In genomic region chr16:88563045-88563913, GRCm38 (mm10) we compare ENCODE assay signal across 12 mouse cellular contexts. TPM values are rescaled to one million over a fixed set of nuclear protein-coding genes. Genes with fewer than 3 reads are reported as not detected.
DNase-seq lines count a peak whose midpoint lies in the region; ATAC-seq and TF ChIP-seq lines count a peak whose summit lies in the region.
"Had no signal": no experiment of that assay in that cellular context is flagged by ENCODE, and none has a peak within 500 bp of the region (broad histone marks: within the 10 kb centered on the region; RNA-seq: fewer than 3 reads in every experiment).

TSS of gene Cldn8 (minus strand) at chr16:88563183.

- H3K4me2 ChIP-seq in midbrain, embryonic 14.5 days (ENCODE audit: low read length): no peak within 1 kb of the TSS
- peak within 1 kb of the TSS; percentile 27; the same call in 1 of the 2 replicates for H3K4me2 ChIP-seq in stomach, postnatal 0 days (replicated peaks; ENCODE audit: low read depth)
- H3K4me2 ChIP-seq in liver, embryonic 12.5 days: no peak within 1 kb of the TSS
- H3K4me2 ChIP-seq: heart, embryonic 12.5 days; limb, embryonic 12.5 days had no signal

- no peak for TF ChIP-seq EP300 in stomach, postnatal 0 days (optimal IDR thresholded peaks at IDR 0.05)

- no peaks in the 10 kb centered on the region for H3K9me3 ChIP-seq in midbrain, embryonic 14.5 days (ENCODE audit: control insufficient read depth, low read length)
- H3K9me3 ChIP-seq in midbrain, embryonic 10.5 days (replicated peaks): no peaks in the 10 kb centered on the region
- no peaks in the 10 kb centered on the region for H3K9me3 ChIP-seq in stomach, postnatal 0 days (ENCODE audit: control insufficient read depth, low read length)
- H3K9me3 ChIP-seq in liver, embryonic 12.5 days (replicated peaks): 0 out of 2 replicates have a peak, but pooled peaks cover 4% of the 10 kb centered on the region
- H3K9me3 ChIP-seq: heart, embryonic 12.5 days; limb, embryonic 12.5 days had no signal

- H3K27me3 ChIP-seq in midbrain, embryonic 14.5 days (ENCODE audit: control insufficient read depth, insufficient read depth, low read length): no peaks in the 10 kb centered on the region
- H3K27me3 ChIP-seq in midbrain, embryonic 10.5 days (ENCODE audit: low read depth, poor library complexity, severe bottlenecking): no peaks in the 10 kb centered on the region
- no peaks in the 10 kb centered on the region for H3K27me3 ChIP-seq in kidney, adult 2 months (replicated peaks; ENCODE audit: control insufficient read depth, insufficient read depth, low read length)
- H3K27me3 ChIP-seq in stomach, postnatal 0 days (ENCODE audit: control insufficient read depth, insufficient read depth, low read length): no peaks in the 10 kb centered on the region
- no peaks in the 10 kb centered on the region for H3K27me3 ChIP-seq in liver, embryonic 12.5 days (replicated peaks)
- H3K27me3 ChIP-seq: heart, embryonic 12.5 days; limb, embryonic 12.5 days had no signal

- no peak within 1 kb of the TSS for H3K4me3 ChIP-seq in midbrain, embryonic 14.5 days (replicated peaks; ENCODE audit: low read depth, low read length)
- no peak within 1 kb of the TSS for H3K4me3 ChIP-seq in midbrain, embryonic 10.5 days
- peak within 1 kb of the TSS; percentile 55 for H3K4me3 ChIP-seq in kidney, adult 2 months (ENCODE audit: insufficient read depth, low read depth, low read length)
- H3K4me3 ChIP-seq in lung, adult 2 months (replicated peaks; ENCODE audit: extremely low read depth, low read depth, low read length): peak within 1 kb of the TSS; percentile 3
- H3K4me3 ChIP-seq in stomach, postnatal 0 days (ENCODE audit: low read depth, low read length): no peak within 1 kb of the TSS
- no peak within 1 kb of the TSS for H3K4me3 ChIP-seq in liver, embryonic 12.5 days
- H3K4me3 ChIP-seq: heart, embryonic 12.5 days; limb, embryonic 12.5 days had no signal

- H3K27ac ChIP-seq in midbrain, embryonic 14.5 days (replicated peaks; ENCODE audit: low read depth, low read length): peak within 1 kb of the TSS; percentile 37; the same call in 1 of the 2 replicates
- H3K27ac ChIP-seq in midbrain, embryonic 10.5 days (replicated peaks): no peak within 1 kb of the TSS
- H3K27ac ChIP-seq in kidney, adult 2 months (ENCODE audit: insufficient read depth, low read depth, low read length): peak within 1 kb of the TSS; percentile 91
- peak within 1 kb of the TSS; percentile 19; the same call in 1 of the 2 replicates for H3K27ac ChIP-seq in stomach, postnatal 0 days (replicated peaks)
- no peak within 1 kb of the TSS for H3K27ac ChIP-seq in liver, embryonic 12.5 days
- H3K27ac ChIP-seq: limb, embryonic 12.5 days had no signal

- H3K36me3 ChIP-seq in midbrain, embryonic 14.5 days (ENCODE audit: control insufficient read depth, insufficient read depth, low read length): no peaks in the 10 kb centered on the region
- no peaks in the 10 kb centered on the region for H3K36me3 ChIP-seq in midbrain, embryonic 10.5 days
- H3K36me3 ChIP-seq in kidney, adult 2 months (ENCODE audit: control insufficient read depth, insufficient read depth, low read length): no peaks in the 10 kb centered on the region
- H3K36me3 ChIP-seq in stomach, postnatal 0 days (ENCODE audit: control insufficient read depth, insufficient read depth, low read length): no peaks in the 10 kb centered on the region
- H3K36me3 ChIP-seq in liver, embryonic 12.5 days: no peaks in the 10 kb centered on the region
- H3K36me3 ChIP-seq: heart, embryonic 12.5 days; limb, embryonic 12.5 days had no signal

- no peak within 1 kb of the TSS for H3K9ac ChIP-seq in midbrain, embryonic 14.5 days (replicated peaks; ENCODE audit: low read length)
- no peak within 1 kb of the TSS for H3K9ac ChIP-seq in stomach, postnatal 0 days (ENCODE audit: low read length)
- no peak within 1 kb of the TSS for H3K9ac ChIP-seq in liver, embryonic 12.5 days
- H3K9ac ChIP-seq: heart, embryonic 12.5 days; limb, embryonic 12.5 days had no signal

- DNase-seq in midbrain, embryonic 14.5 days: no peak
- no peak for DNase-seq in midbrain, embryonic 10.5 days (ENCODE audit: low spot score)
- peak; percentile 86 for DNase-seq in kidney, adult 2 months
- peak; percentile 27 for DNase-seq in lung, adult 2 months
- peak; percentile 55 for DNase-seq in stomach, postnatal 0 days (ENCODE audit: low spot score)
- DNase-seq in gastrocnemius, adult 18-20 months (ENCODE audit: low spot score): no peak
- DNase-seq: cerebellum, adult 9-11 months had no signal

- no peak for TF ChIP-seq CTCF in kidney, adult 2 months (conservative IDR thresholded peaks at IDR 0.05; ENCODE audit: insufficient read depth, insufficient read length, low read depth, low read length)
- TF ChIP-seq CTCF in lung, adult 2 months (IDR thresholded peaks at IDR 0.05; ENCODE audit: insufficient read depth, low read length): no peak
- no peak for TF ChIP-seq CTCF in stomach, postnatal 0 days (IDR thresholded peaks at IDR 0.05; ENCODE audit: low read depth)

- 86% methylated on average over 6 of the region's 6 CpGs for WGBS in midbrain, embryonic 14.5 days
- 76% methylated on average over 6 of the region's 6 CpGs for WGBS in midbrain, embryonic 10.5 days
- 56% methylated on average over 6 of the region's 6 CpGs for WGBS in kidney, adult 2 months
- WGBS in lung, adult 2 months: 59% methylated on average over 6 of the region's 6 CpGs
- 44% methylated on average over 6 of the region's 6 CpGs for WGBS in stomach, postnatal 0 days
- 66% methylated on average over 6 of the region's 6 CpGs for WGBS in liver, embryonic 12.5 days (ENCODE audit: insufficient replicate concordance)

- no peaks in the 10 kb centered on the region for H3K4me1 ChIP-seq in midbrain, embryonic 14.5 days (ENCODE audit: control insufficient read depth, insufficient read depth, low read length)
- 0 out of 2 replicates have a peak, but pooled peaks cover 4% of the 10 kb centered on the region for H3K4me1 ChIP-seq in midbrain, embryonic 10.5 days
- no peaks in the 10 kb centered on the region for H3K4me1 ChIP-seq in kidney, adult 2 months (ENCODE audit: control insufficient read depth, insufficient read depth, low read length)
- H3K4me1 ChIP-seq in lung, adult 2 months (ENCODE audit: control insufficient read depth, insufficient read depth, low read length): no peaks in the 10 kb centered on the region
- no peaks in the 10 kb centered on the region for H3K4me1 ChIP-seq in stomach, postnatal 0 days (replicated peaks; ENCODE audit: control insufficient read depth, insufficient read depth)
- H3K4me1 ChIP-seq in liver, embryonic 12.5 days: no peaks in the 10 kb centered on the region
- H3K4me1 ChIP-seq: heart, embryonic 12.5 days; limb, embryonic 12.5 days had no signal

- TF ChIP-seq POLR2A in kidney, adult 2 months (IDR thresholded peaks at IDR 0.05; ENCODE audit: low read depth, low read length): no peak
- TF ChIP-seq POLR2A in lung, adult 2 months (IDR thresholded peaks at IDR 0.05; ENCODE audit: borderline replicate concordance, extremely low read depth, low read depth, low read length): no peak

- no peak for ATAC-seq in midbrain, embryonic 14.5 days (ENCODE audit: low FRiP score, low TSS enrichment)
- ATAC-seq in stomach, postnatal 0 days (ENCODE audit: low FRiP score, low TSS enrichment): peak; percentile 80
- no peak for ATAC-seq in liver, embryonic 12.5 days
- ATAC-seq in megakaryocyte, adult 5-6 weeks (ENCODE audit: poor library complexity, severe bottlenecking): no peak

RNA-seq across cellular contexts. Expression of gene Cldn8, which starts in this region (rescaled TPM):
- polyA plus RNA-seq in midbrain, embryonic 14.5 days (2014; fragmentation: Nextera tagmentation; extraction: Ambion mirVana): not detected in 2 replicates
- 0.62 and 0.80 TPM in 2 replicates for polyA plus RNA-seq in midbrain, embryonic 10.5 days (2016; fragmentation: Nextera tagmentation; extraction: Ambion mirVana)
- 46.8 and 49.4 TPM in 2 replicates for polyA plus RNA-seq in kidney, adult 2 months (2012; rRNA removed)
- polyA plus RNA-seq in lung, adult 2 months (2012; rRNA removed): 2.1 and 3.5 TPM in 2 replicates
- polyA plus RNA-seq in stomach, postnatal 0 days (2015; fragmentation: Nextera tagmentation; extraction: Ambion mirVana): 1.5 and 2.2 TPM in 2 replicates
- not detected for total RNA-seq in gastrocnemius, adult 18-20 months (2021)
- polyA plus RNA-seq in liver, embryonic 12.5 days (2016; fragmentation: Nextera tagmentation; extraction: Ambion mirVana): not detected in 2 replicates
- not detected in 2 replicates for total RNA-seq in megakaryocyte, adult 5-6 weeks (2015)
- total RNA-seq in megakaryocyte, adult 5-6 weeks (2017): not detected in 2 replicates
- polyA plus RNA-seq: testis, adult 2 months had no signal

Comparison
In these comparisons a context has a peak if more than half of its experiments do, and no peak if none do; other contexts are left out.
1. RNA of gene Cldn8 (polyA plus RNA-seq): 46.8 to 49.4 TPM in kidney, adult 2 months; 2.1 to 3.5 TPM in lung, adult 2 months, 1.5 to 2.2 TPM in stomach, postnatal 0 days, 0.62 to 0.80 TPM in midbrain, embryonic 10.5 days, not detected in liver, embryonic 12.5 days and not detected in midbrain, embryonic 14.5 days; every median in the first group is over 10 times any median in the second.
2. H3K27ac ChIP-seq: peak in midbrain, embryonic 14.5 days (single experiment), kidney, adult 2 months (single experiment) and stomach, postnatal 0 days (single experiment); none in midbrain, embryonic 10.5 days (single experiment) and liver, embryonic 12.5 days (single experiment).
3. DNase-seq: peak in kidney, adult 2 months (single experiment), lung, adult 2 months (single experiment) and stomach, postnatal 0 days (single experiment); none in midbrain, embryonic 14.5 days (single experiment), midbrain, embryonic 10.5 days (single experiment) and gastrocnemius, adult 18-20 months (single experiment).
4. H3K4me3 ChIP-seq: peak in kidney, adult 2 months (single experiment) and lung, adult 2 months (single experiment); none in midbrain, embryonic 14.5 days (single experiment), midbrain, embryonic 10.5 days (single experiment), stomach, postnatal 0 days (single experiment) and liver, embryonic 12.5 days (single experiment).